Mouse (Mus musculus): ENCODE measurements around the gene Lrrc45. TPM values are rescaled to one million over a fixed set of nuclear protein-coding genes. Genes with fewer than 3 reads are reported as not detected.
"Not testable (repeated sequence)": the region's sequence is repeated elsewhere in the genome, so short reads cannot be mapped to it uniquely, and the experiment has no call there.

The Lrrc45 gene
- total and polyA plus RNA-seq, 3 experiments, result 21.9 to 34.2 (median 25.3) TPM

DNA sequence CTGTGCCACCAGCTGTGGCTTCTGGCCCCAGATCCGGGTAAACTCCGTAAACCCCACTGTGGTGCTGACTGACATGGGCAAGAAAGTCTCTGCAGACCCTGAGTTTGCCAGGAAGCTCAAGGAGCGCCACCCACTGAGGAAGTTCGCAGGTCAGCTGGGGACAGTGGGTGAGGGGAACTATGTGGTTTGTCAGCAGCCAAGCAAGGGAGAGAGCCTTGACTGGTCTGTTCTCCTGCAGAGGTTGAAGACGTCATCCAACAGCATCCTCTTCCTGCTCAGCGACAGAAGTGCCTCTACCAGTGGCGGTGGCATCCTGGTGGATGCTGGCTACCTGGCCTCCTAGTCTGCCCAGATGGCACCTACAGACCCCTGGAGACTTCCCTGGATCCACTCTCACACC, 53.3 kb downstream of the Lrrc45 start:
- DNase-seq, result not testable (repeated sequence)

DNA sequence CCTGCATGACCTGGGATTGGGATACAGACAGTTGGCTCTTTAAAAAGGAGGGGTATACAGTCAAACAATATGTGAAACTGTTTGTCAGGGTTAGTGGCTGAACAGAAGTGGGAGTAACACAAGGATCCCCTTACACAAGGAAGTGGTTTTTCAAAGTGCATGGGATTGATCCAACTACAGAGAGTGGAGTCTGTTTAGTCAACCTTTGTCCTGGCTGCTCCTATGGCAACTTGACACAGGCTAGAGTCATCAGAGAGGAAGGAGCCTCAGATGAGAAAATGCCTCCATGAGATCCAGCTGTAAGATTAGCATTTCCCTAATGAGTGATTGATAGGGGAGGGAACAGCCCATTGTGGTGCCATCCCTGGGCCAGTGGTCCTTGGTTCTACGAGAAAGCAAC, 54.5 kb downstream of the Lrrc45 start:
- DNase-seq, result no peak

Other genes starting within 250 kb of the Lrrc45 start
- 10 to 100 TPM; 21.4 to 27.2 TPM for gene Arl16, start 246.3 kb upstream of the Lrrc45 start, total RNA-seq (2021)
- gene Arl16, start 246.3 kb upstream of the Lrrc45 start, polyA plus RNA-seq (2012; rRNA removed), result 23.2 and 27.2 TPM in 2 replicates
- gene Mrpl12, start 229.3 kb upstream of the Lrrc45 start, total RNA-seq (2021), result 100 to 1,000 TPM; 107 to 146 TPM
- 163 and 185 TPM in 2 replicates for gene Mrpl12, start 229.3 kb upstream of the Lrrc45 start, polyA plus RNA-seq (2012; rRNA removed)
- 100 to 1,000 TPM; 103 to 116 TPM for gene Slc25a10, start 222.1 kb upstream of the Lrrc45 start, total RNA-seq (2021)
- 400 and 531 TPM in 2 replicates for gene Slc25a10, start 222.1 kb upstream of the Lrrc45 start, polyA plus RNA-seq (2012; rRNA removed)
- 1 to 10 TPM; 1.5 to 1.7 TPM for gene Gcgr, start 183.2 kb upstream of the Lrrc45 start, total RNA-seq (2021)
- 2.1 and 2.5 TPM in 2 replicates for gene Gcgr, start 183.2 kb upstream of the Lrrc45 start, polyA plus RNA-seq (2012; rRNA removed)
- 10 to 100 TPM; 56.9 to 65.8 TPM for gene Mcrip1, start 164.2 kb upstream of the Lrrc45 start, total RNA-seq (2021)
- 136 and 157 TPM in 2 replicates for gene Mcrip1, start 164.2 kb upstream of the Lrrc45 start, polyA plus RNA-seq (2012; rRNA removed)
- under 1 TPM; 0.40 to 0.79 TPM for gene Ppp1r27, start 162.8 kb upstream of the Lrrc45 start, total RNA-seq (2021)
- 0.83 and 1.2 TPM in 2 replicates for gene Ppp1r27, start 162.8 kb upstream of the Lrrc45 start, polyA plus RNA-seq (2012; rRNA removed)
- gene P4hb, start 140.7 kb upstream of the Lrrc45 start, total RNA-seq (2021), result 100 to 1,000 TPM; 462 to 524 TPM
- gene P4hb, start 140.7 kb upstream of the Lrrc45 start, polyA plus RNA-seq (2012; rRNA removed), result 108 and 126 TPM in 2 replicates
- gene Arhgdia, start 132.3 kb upstream of the Lrrc45 start, total RNA-seq (2021), result 100 to 1,000 TPM; 355 to 386 TPM
- 712 and 786 TPM in 2 replicates for gene Arhgdia, start 132.3 kb upstream of the Lrrc45 start, polyA plus RNA-seq (2012; rRNA removed)
- gene Alyref, start 115.6 kb upstream of the Lrrc45 start, total RNA-seq (2021), result 10 to 100 TPM; 85.5 to 97.9 TPM
- gene Alyref, start 115.6 kb upstream of the Lrrc45 start, polyA plus RNA-seq (2012; rRNA removed), result 10.3 and 12.6 TPM in 2 replicates
- gene Anapc11, start 115.5 kb upstream of the Lrrc45 start, total RNA-seq (2021), result 10 to 100 TPM; 82.8 to 85.9 TPM
- gene Anapc11, start 115.5 kb upstream of the Lrrc45 start, polyA plus RNA-seq (2012; rRNA removed), result 183 and 187 TPM in 2 replicates
- under 1 TPM; 0.61 to 0.62 TPM for gene Npb, start 105.4 kb upstream of the Lrrc45 start, total RNA-seq (2021)
- 1.6 and 2.3 TPM in 2 replicates for gene Npb, start 105.4 kb upstream of the Lrrc45 start, polyA plus RNA-seq (2012; rRNA removed)
- gene Pcyt2, start 96.0 kb upstream of the Lrrc45 start, total RNA-seq (2021), result 100 to 1,000 TPM; 201 to 344 TPM
- 460 and 610 TPM in 2 replicates for gene Pcyt2, start 96.0 kb upstream of the Lrrc45 start, polyA plus RNA-seq (2012; rRNA removed)
- 10 to 100 TPM; 54.2 to 69.5 TPM for gene Sirt7, start 88.7 kb upstream of the Lrrc45 start, total RNA-seq (2021)
- gene Sirt7, start 88.7 kb upstream of the Lrrc45 start, polyA plus RNA-seq (2012; rRNA removed), result 109 and 128 TPM in 2 replicates
- 10 to 100 TPM; 48.1 to 60.7 TPM for gene Mafg, start 80.3 kb upstream of the Lrrc45 start, total RNA-seq (2021)
- 54.3 and 66.9 TPM in 2 replicates for gene Mafg, start 80.3 kb upstream of the Lrrc45 start, polyA plus RNA-seq (2012; rRNA removed)
- 1 to 10 TPM; 1.0 to 1.9 TPM for gene Pycr1, start 70.2 kb upstream of the Lrrc45 start, total RNA-seq (2021)
- 3.5 and 3.6 TPM in 2 replicates for gene Pycr1, start 70.2 kb upstream of the Lrrc45 start, polyA plus RNA-seq (2012; rRNA removed)
- 1 to 10 TPM in 1 of 2 experiments, not detected in 1; 1.0 TPM for gene Myadml2, start 65.8 kb upstream of the Lrrc45 start, total RNA-seq (2021)
- gene Myadml2, start 65.8 kb upstream of the Lrrc45 start, polyA plus RNA-seq (2012; rRNA removed), result 0.11 and 0.59 TPM in 2 replicates
- gene Notum, start 52.8 kb upstream of the Lrrc45 start, total RNA-seq (2021), result 1 to 10 TPM; 2.8 to 8.1 TPM
- 7.4 and 9.3 TPM in 2 replicates for gene Notum, start 52.8 kb upstream of the Lrrc45 start, polyA plus RNA-seq (2012; rRNA removed)
- gene Aspscr1, start 41.0 kb upstream of the Lrrc45 start, total RNA-seq (2021), result 10 to 100 TPM; 74.9 to 84.1 TPM
- gene Aspscr1, start 41.0 kb upstream of the Lrrc45 start, polyA plus RNA-seq (2012; rRNA removed), result 124 and 125 TPM in 2 replicates
- 10 to 100 TPM; 54.0 to 63.5 TPM for gene Cenpx, start 187 bp upstream of the Lrrc45 start, total RNA-seq (2021)
- gene Cenpx, start 187 bp upstream of the Lrrc45 start, polyA plus RNA-seq (2012; rRNA removed), result 86.0 and 90.2 TPM in 2 replicates
- gene Rac3, start 7.5 kb downstream of the Lrrc45 start, total RNA-seq (2021), result 10 to 100 TPM; 13.7 to 15.9 TPM
- gene Rac3, start 7.5 kb downstream of the Lrrc45 start, polyA plus RNA-seq (2012; rRNA removed), result 21.1 and 25.6 TPM in 2 replicates
- gene Dcxr, start 13.4 kb downstream of the Lrrc45 start, total RNA-seq (2021), result 100 to 1,000 TPM in 1 of 2 experiments, 10 to 100 TPM in 1; 41.4 to 122 TPM
- gene Dcxr, start 13.4 kb downstream of the Lrrc45 start, polyA plus RNA-seq (2012; rRNA removed), result 136 and 150 TPM in 2 replicates
- 10 to 100 TPM in 1 of 2 experiments, 1 to 10 TPM in 1; 8.3 to 10.6 TPM for gene Cbr2, start 18.2 kb downstream of the Lrrc45 start, total RNA-seq (2021)
- gene Cbr2, start 18.2 kb downstream of the Lrrc45 start, polyA plus RNA-seq (2012; rRNA removed), result 52.6 and 54.2 TPM in 2 replicates
- 10 to 100 TPM in 1 of 2 experiments, 1 to 10 TPM in 1; 5.5 to 12.3 TPM for gene Hmga1b, start 48.9 kb downstream of the Lrrc45 start, total RNA-seq (2021)
- gene Hmga1b, start 48.9 kb downstream of the Lrrc45 start, polyA plus RNA-seq (2012; rRNA removed), result 2.8 and 6.6 TPM in 2 replicates
- 10 to 100 TPM; 18.3 to 20.9 TPM for gene Rfng, start 70.3 kb downstream of the Lrrc45 start, total RNA-seq (2021)
- 91.6 and 95.4 TPM in 2 replicates for gene Rfng, start 70.3 kb downstream of the Lrrc45 start, polyA plus RNA-seq (2012; rRNA removed)
- gene Gps1, start 70.3 kb downstream of the Lrrc45 start, total RNA-seq (2021), result 100 to 1,000 TPM; 113 to 141 TPM
- 161 and 178 TPM in 2 replicates for gene Gps1, start 70.3 kb downstream of the Lrrc45 start, polyA plus RNA-seq (2012; rRNA removed)
- gene Dus1l, start 82.5 kb downstream of the Lrrc45 start, total RNA-seq (2021), result 10 to 100 TPM; 56.0 to 62.0 TPM
- gene Dus1l, start 82.5 kb downstream of the Lrrc45 start, polyA plus RNA-seq (2012; rRNA removed), result 43.8 and 53.7 TPM in 2 replicates
- gene Fasn, start 110.6 kb downstream of the Lrrc45 start, total RNA-seq (2021), result 1,000 to 10,000 TPM in 1 of 2 experiments, 100 to 1,000 TPM in 1; 505 to 2,290 TPM
- 7,384 and 9,917 TPM in 2 replicates for gene Fasn, start 110.6 kb downstream of the Lrrc45 start, polyA plus RNA-seq (2012; rRNA removed)
- 10 to 100 TPM in 1 of 2 experiments, 1 to 10 TPM in 1; 8.4 to 20.4 TPM for gene Ccdc57, start 218.9 kb downstream of the Lrrc45 start, total RNA-seq (2021)
- 2.7 and 3.5 TPM in 2 replicates for gene Ccdc57, start 218.9 kb downstream of the Lrrc45 start, polyA plus RNA-seq (2012; rRNA removed)
- gene Slc16a3, start 234.6 kb downstream of the Lrrc45 start, total RNA-seq (2021), result 1 to 10 TPM; 1.2 to 1.3 TPM
- 1.4 and 2.5 TPM in 2 replicates for gene Slc16a3, start 234.6 kb downstream of the Lrrc45 start, polyA plus RNA-seq (2012; rRNA removed)

All from adrenal gland, adult 2 months (tissue).